Mouse (Mus musculus) ES-E14 (cell line): Measurements from ENCODE around the gene Kcnab2.

Experiments
- CHD2 ChIP-seq: IDR thresholded peaks from 2 replicates; pipeline ENCODE4 v1.6.1; 2014; ENCODE audit warnings: mild to moderate bottlenecking, low read depth, low read length, inconsistent platforms
- HCFC1 ChIP-seq: IDR thresholded peaks from 2 replicates; pipeline ENCODE4 v1.6.1; 2012; ENCODE audit warnings: low read length, inconsistent platforms, borderline replicate concordance; ENCODE audit not compliant: insufficient read depth
- MAFK ChIP-seq: IDR thresholded peaks from 2 replicates; pipeline ENCODE4 v1.6.1; 2014; ENCODE audit warnings: mild to moderate bottlenecking, low read depth, low read length, inconsistent platforms; ENCODE audit not compliant: insufficient read depth
- ZC3H11A ChIP-seq: IDR thresholded peaks from 2 replicates; pipeline ENCODE4 v1.6.1; 2012; ENCODE audit warnings: low read depth, mild to moderate bottlenecking, inconsistent platforms, low read length, borderline replicate concordance
- ZNF384 ChIP-seq: IDR thresholded peaks from 2 replicates; pipeline ENCODE4 v1.6.1; 2012; ENCODE audit warnings: low read depth, low read length, inconsistent platforms

GRCm38 (mm10) chr4:152350722-152351421 is 126.8 kb downstream of the Kcnab2 start:
- TF ChIP-seq ZC3H11A (no peak), CHD2 (no peak), MAFK (no peak), HCFC1 (no peak), ZNF384 (no peak)
